Mouse (Mus musculus): ENCODE results near the gene Gm12355.

GRCm38 (mm10) chr11:98644757-98645156 is 19.3 kb upstream of the Gm12355 start:
- TF ChIP-seq CTCF (conservative IDR thresholded peaks at IDR 0.05; ENCODE audit: low read length) (no peak), POU5F1 (IDR thresholded peaks at IDR 0.05; ENCODE audit: borderline replicate concordance, low read length) (no peak)

All from E14TG2a.4 (cell line).